Mouse (Mus musculus) T-cell, adult 2 months (primary cell): ENCODE data around the gene Zfp583.
"Not testable (repeated sequence)": the region's sequence is repeated elsewhere in the genome, so short reads cannot be mapped to it uniquely, and the experiment has no call there.

ENCODE experiments used
- DNase-seq: peaks from one replicate; pipeline ENCODE4 v3.0.0; 2022; ENCODE audit warnings: low spot score

The Zfp583 gene

GRCm38 (mm10) chr7:6331233-6331956 lies at the start of gene Zfp583:
Zfp583 (minus strand) TSS chr7:6331285.
- DNase-seq, result peak; percentile 72

GRCm38 (mm10) chr7:6378441-6378840 lies 47.4 kb upstream of the Zfp583 start:
- DNase-seq, result no peak

- DNase-seq, result no peak
Observed at GRCm38 (mm10) chr7:6372993-6373392, 41.9 kb upstream of the Zfp583 start.

GRCm38 (mm10) chr7:6369460-6369859 lies 38.4 kb upstream of the Zfp583 start:
- DNase-seq, result no peak

- DNase-seq, result not testable (repeated sequence)
Observed at GRCm38 (mm10) chr7:6368146-6368545, 37.1 kb upstream of the Zfp583 start.

- no peak for DNase-seq
Observed at GRCm38 (mm10) chr7:6367185-6367584, 36.1 kb upstream of the Zfp583 start.

GRCm38 (mm10) chr7:6364761-6365160 lies 33.7 kb upstream of the Zfp583 start:
- no peak for DNase-seq

- DNase-seq, result peak; percentile 84
Observed at GRCm38 (mm10) chr7:6363047-6363488, 32.0 kb upstream of the Zfp583 start, which contains the start of gene Zfp78. Zfp78 (plus strand) TSS chr7:6363280.

- DNase-seq, result peak; percentile 98
Observed at GRCm38 (mm10) chr7:6362268-6363046, 31.4 kb upstream of the Zfp583 start.

- no peak for DNase-seq
Observed at GRCm38 (mm10) chr7:6361756-6362155, 30.7 kb upstream of the Zfp583 start.

- no peak for DNase-seq
Observed at GRCm38 (mm10) chr7:6360477-6361060, 29.5 kb upstream of the Zfp583 start.

- peak; percentile 24 for DNase-seq
Observed at GRCm38 (mm10) chr7:6358937-6359590, 28.0 kb upstream of the Zfp583 start.

GRCm38 (mm10) chr7:6358121-6358520 lies 27.0 kb upstream of the Zfp583 start:
- DNase-seq, result no peak

- DNase-seq, result no peak
Observed at GRCm38 (mm10) chr7:6344124-6344523, 13.0 kb upstream of the Zfp583 start.

- peak; percentile 28 for DNase-seq
Observed at GRCm38 (mm10) chr7:6343501-6344071, 12.5 kb upstream of the Zfp583 start, which contains the start of gene Gm3854. Gm3854 (plus strand) TSS chr7:6343759.

GRCm38 (mm10) chr7:6339865-6340264 lies 8.8 kb upstream of the Zfp583 start:
- no peak for DNase-seq

- no peak for DNase-seq
Observed at GRCm38 (mm10) chr7:6330458-6331232, 440 bp downstream of the Zfp583 start.

GRCm38 (mm10) chr7:6300796-6301195 lies 30.3 kb downstream of the Zfp583 start:
- DNase-seq, result not testable (repeated sequence)

- DNase-seq, result not testable (repeated sequence)
Observed at GRCm38 (mm10) chr7:6291121-6291520, 40.0 kb downstream of the Zfp583 start.

- DNase-seq, result no peak
Observed at GRCm38 (mm10) chr7:6286921-6287531, 44.1 kb downstream of the Zfp583 start.
